Mouse (Mus musculus): ENCODE measurements at regions not wholly inside any gene's neighbourhood (a gene's known extent, or its start where the extent isn't known, plus 50 kb on each side); places are given as distances from the start of the nearest gene placed in this dataset.

DNA sequence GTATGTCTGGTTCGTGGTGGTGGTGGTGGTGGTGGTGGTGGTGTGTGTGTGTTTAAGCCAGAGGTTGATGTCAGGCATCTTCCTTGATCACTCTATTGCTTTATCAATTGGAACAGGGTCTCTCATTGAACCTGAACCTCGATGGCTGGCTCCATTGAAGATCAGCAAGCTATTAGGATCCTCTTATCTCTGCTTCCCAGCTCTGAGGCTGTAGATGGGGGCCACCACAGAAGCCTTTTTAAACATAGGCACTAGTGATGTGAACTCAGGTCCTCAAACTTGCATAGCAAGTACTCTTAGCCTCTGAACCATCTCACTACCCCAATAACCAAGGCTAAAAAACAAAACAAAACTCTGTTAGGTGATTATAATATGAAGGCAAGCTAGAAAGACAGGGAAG, 116.6 kb upstream of the Fn1 start:
- Histone ChIP-seq H3K4me3 (ENCODE audit: low read length) (no peak overlapping the region), H3K27ac (ENCODE audit: low read depth, low read length) (no peak overlapping the region), H3K9me3 (ENCODE audit: control insufficient read depth, low read length) (no peaks in the 10 kb centered on the region), H3K4me1 (ENCODE audit: control insufficient read depth, insufficient read depth, low read depth, low read length) (no peaks in the 10 kb centered on the region), H3K27me3 (replicated peaks; ENCODE audit: control insufficient read depth, insufficient read depth, low read length) (no peaks in the 10 kb centered on the region), H3K36me3 (ENCODE audit: control insufficient read depth, insufficient read depth, low read length) (no peaks in the 10 kb centered on the region), H3K4me2 (ENCODE audit: low read length) (no peak overlapping the region), H3K9ac (ENCODE audit: low read depth, low read length) (no peak overlapping the region)
- WGBS: 86% methylated on average over 2 of the region's 2 CpGs
- ATAC-seq: no peak

DNA sequence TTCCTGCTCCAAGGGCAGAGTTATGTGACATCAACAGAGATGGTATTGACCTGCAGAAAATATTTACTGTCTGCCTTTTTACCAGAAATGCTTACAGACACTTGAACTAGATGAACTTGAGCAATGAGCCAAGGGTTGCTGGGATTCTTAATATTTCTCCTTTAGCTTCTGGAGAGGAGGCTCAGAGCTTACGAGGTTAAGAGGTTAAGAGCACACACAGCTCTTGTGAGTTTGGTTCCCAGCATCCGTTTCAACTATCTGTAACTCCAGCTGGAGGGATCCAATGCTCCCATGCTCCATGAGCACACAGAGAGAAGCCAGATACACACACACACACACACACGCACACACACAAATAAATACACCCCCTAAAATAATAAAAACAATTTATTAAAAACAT, 114.7 kb upstream of the Fn1 start:
- H3K36me3 ChIP-seq (ENCODE audit: control insufficient read depth, insufficient read depth, low read length): no peaks in the 10 kb centered on the region
- H3K4me1 ChIP-seq (ENCODE audit: control insufficient read depth, insufficient read depth, low read depth, low read length): no peaks in the 10 kb centered on the region
- H3K27me3 ChIP-seq (replicated peaks; ENCODE audit: control insufficient read depth, insufficient read depth, low read length): no peaks in the 10 kb centered on the region
- no peak overlapping the region for H3K27ac ChIP-seq (ENCODE audit: low read depth, low read length)
- no peak overlapping the region for H3K9ac ChIP-seq (ENCODE audit: low read depth, low read length)
- no peak for ATAC-seq
- 83% methylated on average over 3 of the region's 3 CpGs for WGBS
- no peaks in the 10 kb centered on the region for H3K9me3 ChIP-seq (ENCODE audit: control insufficient read depth, low read length)
- no peak overlapping the region for H3K4me3 ChIP-seq (ENCODE audit: low read length)
- no peak overlapping the region for H3K4me2 ChIP-seq (ENCODE audit: low read length)

DNA sequence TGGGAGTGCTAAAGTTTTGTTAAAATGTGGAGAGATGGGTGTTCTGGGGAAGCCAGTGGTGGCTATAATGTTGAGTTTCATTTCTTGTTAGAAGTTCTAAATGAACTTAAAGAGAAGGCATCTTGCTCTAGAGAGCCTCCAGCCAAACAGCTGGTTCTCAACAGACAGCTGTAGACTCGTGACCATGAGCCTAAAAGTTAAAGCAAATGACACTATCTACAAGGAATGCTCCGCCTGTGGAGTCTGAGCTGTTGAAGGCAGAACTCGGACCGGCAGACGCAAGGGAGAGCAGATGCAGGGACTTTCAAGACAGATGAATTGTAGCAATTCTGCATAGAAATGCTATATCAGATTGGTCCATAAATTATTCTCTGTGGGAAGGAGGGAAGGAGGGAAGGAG, 114.1 kb upstream of the Fn1 start:
- H3K9me3 ChIP-seq (ENCODE audit: control insufficient read depth, low read length): no peaks in the 10 kb centered on the region
- H3K4me2 ChIP-seq (ENCODE audit: low read length): no peak overlapping the region
- WGBS: 80% methylated on average over 5 of the region's 5 CpGs
- H3K4me1 ChIP-seq (ENCODE audit: control insufficient read depth, insufficient read depth, low read depth, low read length): no peaks in the 10 kb centered on the region
- no peak overlapping the region for H3K27ac ChIP-seq (ENCODE audit: low read depth, low read length)
- ATAC-seq: no peak
- H3K4me3 ChIP-seq (ENCODE audit: low read length): no peak overlapping the region
- no peaks in the 10 kb centered on the region for H3K27me3 ChIP-seq (replicated peaks; ENCODE audit: control insufficient read depth, insufficient read depth, low read length)
- no peaks in the 10 kb centered on the region for H3K36me3 ChIP-seq (ENCODE audit: control insufficient read depth, insufficient read depth, low read length)
- H3K9ac ChIP-seq (ENCODE audit: low read depth, low read length): no peak overlapping the region

DNA sequence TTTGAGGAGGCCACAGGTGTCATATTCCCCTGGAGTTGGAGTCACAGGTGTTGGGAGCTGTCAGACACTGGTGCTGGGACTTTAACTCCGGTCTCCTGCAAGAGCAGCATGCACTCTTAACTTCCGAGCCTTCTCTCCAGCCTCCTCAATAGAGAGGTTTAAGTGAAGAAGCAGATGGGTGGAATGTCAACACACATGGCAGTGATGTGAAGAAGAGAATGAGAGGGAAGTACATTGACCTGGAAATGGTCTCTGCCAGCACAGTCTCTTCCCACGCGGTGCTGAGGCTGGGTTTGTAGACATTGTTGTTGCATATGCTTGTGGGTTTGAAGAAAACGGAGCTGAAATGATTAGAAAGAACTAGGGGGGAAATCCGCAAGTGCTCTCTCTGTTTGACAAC, 112.0 kb upstream of the Fn1 start:
- Histone ChIP-seq H3K9me3 (ENCODE audit: control insufficient read depth, low read length) (no peaks in the 10 kb centered on the region), H3K27me3 (replicated peaks; ENCODE audit: control insufficient read depth, insufficient read depth, low read length) (no peaks in the 10 kb centered on the region), H3K4me3 (ENCODE audit: low read length) (no peak overlapping the region), H3K36me3 (ENCODE audit: control insufficient read depth, insufficient read depth, low read length) (no peaks in the 10 kb centered on the region), H3K27ac (ENCODE audit: low read depth, low read length) (no peak overlapping the region), H3K9ac (ENCODE audit: low read depth, low read length) (no peak overlapping the region), H3K4me2 (ENCODE audit: low read length) (no peak overlapping the region), H3K4me1 (ENCODE audit: control insufficient read depth, insufficient read depth, low read depth, low read length) (no peaks in the 10 kb centered on the region)
- WGBS: 86% methylated on average over 6 of the region's 6 CpGs
- ATAC-seq: no peak

DNA sequence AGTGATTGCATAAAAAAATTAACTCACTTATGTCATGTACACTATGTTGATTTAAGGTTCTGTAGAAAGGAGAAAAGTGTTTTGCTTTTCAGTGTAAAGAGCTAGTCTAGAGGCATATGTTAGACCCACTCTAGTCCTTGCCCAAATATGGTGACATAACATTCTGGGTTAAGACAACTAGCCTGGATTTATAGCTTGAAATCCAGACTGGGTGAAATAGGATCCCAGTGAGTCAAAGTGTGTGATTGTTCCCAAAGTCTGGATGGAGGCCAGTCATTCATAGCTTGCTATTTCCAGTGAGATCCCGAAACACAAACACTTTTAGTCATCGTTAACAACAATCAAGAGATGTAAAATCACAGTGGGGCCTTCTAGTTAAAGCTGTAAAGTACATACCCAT, 110.5 kb upstream of the Fn1 start:
- 74% methylated on average over 2 of the region's 2 CpGs for WGBS
- H3K9ac ChIP-seq (ENCODE audit: low read depth, low read length): no peak overlapping the region
- H3K4me3 ChIP-seq (ENCODE audit: low read length): no peak overlapping the region
- H3K4me2 ChIP-seq (ENCODE audit: low read length): no peak overlapping the region
- H3K4me1 ChIP-seq (ENCODE audit: control insufficient read depth, insufficient read depth, low read depth, low read length): no peaks in the 10 kb centered on the region
- ATAC-seq: no peak
- no peaks in the 10 kb centered on the region for H3K9me3 ChIP-seq (ENCODE audit: control insufficient read depth, low read length)
- H3K27me3 ChIP-seq (replicated peaks; ENCODE audit: control insufficient read depth, insufficient read depth, low read length): no peaks in the 10 kb centered on the region
- no peak overlapping the region for H3K27ac ChIP-seq (ENCODE audit: low read depth, low read length)
- H3K36me3 ChIP-seq (ENCODE audit: control insufficient read depth, insufficient read depth, low read length): no peaks in the 10 kb centered on the region

DNA sequence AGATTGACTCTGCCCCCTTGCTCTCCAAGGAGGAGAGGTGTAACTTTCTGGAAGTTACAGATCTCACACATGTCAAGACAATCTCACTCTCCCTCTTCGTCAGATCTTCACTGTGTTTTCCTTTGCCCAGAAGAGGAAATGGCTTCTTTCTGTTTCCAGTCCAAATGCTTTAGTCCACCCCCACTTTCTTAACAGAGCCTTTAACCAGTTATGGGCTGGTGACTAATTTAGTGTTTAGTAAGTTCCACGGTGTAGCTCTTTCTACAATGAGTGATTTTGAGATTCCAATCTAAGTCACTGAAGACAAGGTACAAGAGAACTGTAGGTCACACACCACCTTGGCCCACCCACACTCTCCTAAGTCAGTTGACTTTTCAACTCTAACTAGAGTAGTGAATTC, 107.3 kb upstream of the Fn1 start:
- no peaks in the 10 kb centered on the region for H3K4me1 ChIP-seq (ENCODE audit: control insufficient read depth, insufficient read depth, low read depth, low read length)
- H3K36me3 ChIP-seq (ENCODE audit: control insufficient read depth, insufficient read depth, low read length): no peaks in the 10 kb centered on the region
- no peaks in the 10 kb centered on the region for H3K27me3 ChIP-seq (replicated peaks; ENCODE audit: control insufficient read depth, insufficient read depth, low read length)
- ATAC-seq: no peak
- WGBS: 79% methylated on average over 2 of the region's 2 CpGs
- H3K9me3 ChIP-seq (ENCODE audit: control insufficient read depth, low read length): no peaks in the 10 kb centered on the region
- H3K4me3 ChIP-seq (ENCODE audit: low read length): no peak overlapping the region
- H3K27ac ChIP-seq (ENCODE audit: low read depth, low read length): no peak overlapping the region
- no peak overlapping the region for H3K9ac ChIP-seq (ENCODE audit: low read depth, low read length)
- no peak overlapping the region for H3K4me2 ChIP-seq (ENCODE audit: low read length)

DNA sequence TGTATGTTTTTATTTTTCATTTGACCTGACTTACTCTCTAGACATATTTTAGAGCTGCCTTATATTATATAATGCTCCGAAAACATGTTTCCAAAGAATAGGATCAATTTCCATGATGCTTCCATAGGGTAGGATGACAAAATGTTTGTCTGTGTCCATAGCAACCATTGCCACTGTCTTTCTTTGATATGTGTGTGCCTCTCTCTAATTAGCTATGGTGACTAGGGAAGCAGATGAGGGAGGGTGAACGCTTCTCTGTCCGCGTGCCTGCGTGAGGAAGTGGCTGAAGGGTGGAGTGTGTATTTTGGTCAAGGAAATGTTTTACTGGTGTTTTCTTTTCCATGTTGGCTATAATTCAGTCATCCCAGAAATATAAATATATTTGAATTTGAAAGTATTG, 104.2 kb upstream of the Fn1 start:
- no peak overlapping the region for H3K27ac ChIP-seq (ENCODE audit: low read depth, low read length)
- ATAC-seq: no peak

DNA sequence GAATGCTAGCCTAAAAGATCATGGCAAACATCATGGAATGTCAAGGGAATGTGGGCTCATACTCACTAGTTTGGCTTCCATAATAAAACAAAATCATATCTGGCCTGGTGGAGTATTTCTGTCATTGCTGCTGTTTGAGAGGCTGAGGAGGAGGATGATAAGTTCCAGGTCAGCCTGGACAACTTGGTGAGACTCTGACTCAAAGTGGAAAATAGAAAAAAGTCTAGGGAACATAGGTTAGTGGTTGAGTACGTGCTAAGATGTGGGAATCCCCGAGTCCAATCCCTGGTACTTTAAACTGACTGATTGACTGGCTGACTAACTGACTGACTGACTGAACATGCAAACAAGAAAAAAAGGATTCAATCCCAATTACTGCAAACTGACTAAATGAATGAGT, 103.2 kb upstream of the Fn1 start:
- Histone ChIP-seq H3K36me3 (ENCODE audit: control insufficient read depth, insufficient read depth, low read length) (no peaks in the 10 kb centered on the region), H3K4me1 (ENCODE audit: control insufficient read depth, insufficient read depth, low read depth, low read length) (no peaks in the 10 kb centered on the region), H3K27me3 (replicated peaks; ENCODE audit: control insufficient read depth, insufficient read depth, low read length) (no peaks in the 10 kb centered on the region), H3K4me2 (ENCODE audit: low read length) (no peak overlapping the region), H3K9me3 (ENCODE audit: control insufficient read depth, low read length) (peaks cover 6% of the 10 kb centered on the region), H3K4me3 (ENCODE audit: low read length) (no peak overlapping the region), H3K27ac (ENCODE audit: low read depth, low read length) (no peak overlapping the region), H3K9ac (ENCODE audit: low read depth, low read length) (no peak overlapping the region)
- WGBS: 89% methylated on average over 2 of the region's 2 CpGs
- ATAC-seq: no peak

More for the DNA sequence above, 104.2 kb upstream of the Fn1 start:
- Histone ChIP-seq H3K36me3 (ENCODE audit: control insufficient read depth, insufficient read depth, low read length) (no peaks in the 10 kb centered on the region), H3K4me2 (ENCODE audit: low read length) (no peak overlapping the region), H3K4me3 (ENCODE audit: low read length) (no peak overlapping the region), H3K4me1 (ENCODE audit: control insufficient read depth, insufficient read depth, low read depth, low read length) (no peaks in the 10 kb centered on the region), H3K27me3 (replicated peaks; ENCODE audit: control insufficient read depth, insufficient read depth, low read length) (no peaks in the 10 kb centered on the region), H3K9me3 (ENCODE audit: control insufficient read depth, low read length) (peaks cover 6% of the 10 kb centered on the region), H3K9ac (ENCODE audit: low read depth, low read length) (no peak overlapping the region)
- WGBS: 30% methylated on average over 5 of the region's 5 CpGs

DNA sequence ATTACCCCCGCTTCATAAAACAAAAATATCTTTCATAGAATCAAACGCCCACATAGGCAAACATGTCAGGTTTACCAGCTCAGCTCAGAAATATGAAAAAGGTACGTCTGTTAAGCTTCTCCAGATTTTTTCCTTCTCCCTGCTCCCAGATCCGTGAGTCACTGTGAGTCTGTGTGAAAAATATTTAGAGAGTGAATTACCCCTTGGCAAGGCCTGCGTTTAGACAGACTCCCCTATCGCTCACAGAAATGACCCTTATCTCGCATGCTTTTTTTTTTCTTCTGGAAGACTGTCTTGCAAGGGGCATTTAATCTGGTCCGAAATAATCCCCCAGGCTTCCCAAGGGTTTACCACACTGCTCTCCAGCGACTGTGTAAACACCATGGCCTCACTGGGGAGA, 102.4 kb upstream of the Fn1 start:
- Histone ChIP-seq H3K4me1 (ENCODE audit: control insufficient read depth, insufficient read depth, low read depth, low read length) (no peaks in the 10 kb centered on the region), H3K27ac (ENCODE audit: low read depth, low read length) (no peak overlapping the region)
- 73% methylated on average over 9 of the region's 9 CpGs for WGBS

DNA sequence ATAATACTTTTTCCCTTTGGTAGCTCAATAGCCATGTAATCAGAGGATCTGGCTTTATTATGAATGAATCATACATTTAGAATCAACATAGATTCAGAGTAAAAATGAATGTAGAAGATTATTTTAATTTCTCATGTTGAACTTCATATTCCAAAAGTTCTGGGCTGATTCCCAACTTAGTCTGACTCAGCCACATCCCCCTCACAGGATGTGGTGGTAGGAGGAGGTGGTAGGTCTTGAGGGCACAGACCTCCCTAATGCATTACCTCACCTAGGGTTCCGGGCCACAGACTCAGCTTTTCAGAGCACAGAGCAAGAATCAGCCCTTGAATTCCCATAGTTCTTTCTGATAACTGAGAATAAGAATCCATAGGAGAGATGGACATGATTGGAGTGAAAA, 99.4 kb upstream of the Fn1 start:
- no peak for ATAC-seq
- whole genome bisulfite sequencing: 89% methylated on average over 1 of the region's 1 CpGs
- Histone ChIP-seq H3K9ac (ENCODE audit: low read depth, low read length) (no peak overlapping the region), H3K27ac (ENCODE audit: low read depth, low read length) (no peak overlapping the region), H3K36me3 (ENCODE audit: control insufficient read depth, insufficient read depth, low read length) (no peaks in the 10 kb centered on the region), H3K9me3 (ENCODE audit: control insufficient read depth, low read length) (peaks cover 6% of the 10 kb centered on the region), H3K4me1 (ENCODE audit: control insufficient read depth, insufficient read depth, low read depth, low read length) (no peaks in the 10 kb centered on the region), H3K4me2 (ENCODE audit: low read length) (no peak overlapping the region), H3K4me3 (ENCODE audit: low read length) (no peak overlapping the region), H3K27me3 (replicated peaks; ENCODE audit: control insufficient read depth, insufficient read depth, low read length) (no peaks in the 10 kb centered on the region)

More for the DNA sequence above, 102.4 kb upstream of the Fn1 start:
- Histone ChIP-seq H3K4me2 (ENCODE audit: low read length) (no peak overlapping the region), H3K9ac (ENCODE audit: low read depth, low read length) (no peak overlapping the region), H3K9me3 (ENCODE audit: control insufficient read depth, low read length) (peaks cover 6% of the 10 kb centered on the region), H3K27me3 (replicated peaks; ENCODE audit: control insufficient read depth, insufficient read depth, low read length) (no peaks in the 10 kb centered on the region), H3K4me3 (ENCODE audit: low read length) (no peak overlapping the region), H3K36me3 (ENCODE audit: control insufficient read depth, insufficient read depth, low read length) (no peaks in the 10 kb centered on the region)
- no peak for ATAC-seq

Data from hindbrain, embryonic 16.5 days (tissue).